Mouse (Mus musculus) C2C12 (cell line): Measurements from ENCODE around the gene 4931406P16Rik.

Experiments
- CTCF ChIP-seq: IDR thresholded peaks from one replicate; pipeline ENCODE4 v1.5.1; 2011; ENCODE audit not compliant: control insufficient read depth, insufficient read depth, insufficient read length
- MAX ChIP-seq: IDR thresholded peaks from one replicate; pipeline ENCODE4 v1.6.1; 2011; ENCODE audit warnings: mild to moderate bottlenecking, control low read depth
- MYOD1 ChIP-seq: IDR thresholded peaks from one replicate; pipeline ENCODE4 v1.6.1; 2011; ENCODE audit warnings: low read depth; ENCODE audit not compliant: control insufficient read depth, insufficient read length
- USF1 ChIP-seq: IDR thresholded peaks from one replicate; pipeline ENCODE4 v1.6.1; 2011; ENCODE audit warnings: low read depth, mild to moderate bottlenecking, control low read depth, moderate library complexity

DNA sequence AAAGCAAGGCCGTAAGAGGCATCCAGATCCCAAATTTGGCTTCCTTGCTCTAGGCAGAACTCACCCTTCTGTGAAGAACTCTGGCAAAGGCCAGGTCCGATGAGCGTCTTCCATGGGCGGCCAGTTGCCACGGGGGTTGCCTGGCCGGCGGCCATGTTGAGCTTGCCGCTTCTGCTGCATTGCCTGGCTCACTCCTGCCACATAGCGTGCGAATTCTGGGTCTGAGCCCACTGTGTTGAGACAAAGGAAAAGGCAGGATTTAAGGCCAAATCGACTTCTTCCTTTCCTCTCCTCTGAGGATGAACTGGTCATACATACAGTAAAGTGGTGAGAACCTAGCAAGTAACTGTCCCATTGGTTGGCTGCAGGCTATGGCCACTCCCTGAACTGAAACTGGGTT is 71.2 kb downstream of the 4931406P16Rik start:
- no peak for TF ChIP-seq CTCF
- no peak for TF ChIP-seq MAX
- no peak for TF ChIP-seq MYOD1
- TF ChIP-seq USF1: no peak
